Mouse (Mus musculus): ENCODE results near the gene Lad1.

DNA sequence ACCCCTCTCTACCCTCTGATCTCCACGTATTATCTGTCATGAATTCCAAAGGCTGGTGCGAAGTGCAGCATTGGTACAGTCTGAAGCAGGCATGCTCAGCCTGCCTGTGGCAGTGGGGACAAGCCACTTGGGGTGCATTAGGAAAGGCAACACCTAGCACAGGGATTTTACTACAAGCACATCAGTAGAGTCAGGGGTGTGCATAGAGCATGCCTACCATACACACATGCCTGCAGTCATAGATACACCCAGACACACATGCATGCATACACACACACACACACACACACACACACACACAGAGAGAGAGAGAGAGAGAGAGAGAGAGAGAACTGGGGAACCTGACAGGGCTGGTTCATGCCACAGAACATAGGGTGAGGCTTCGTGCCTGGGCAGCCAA lies 6.2 kb upstream of the Lad1 start:
- TF ChIP-seq POLR2A (IDR thresholded peaks at IDR 0.05; ENCODE audit: insufficient read depth, low read depth, low read length): no peak
- TF ChIP-seq CTCF (IDR thresholded peaks at IDR 0.05; ENCODE audit: insufficient read depth, low read depth, low read length): no peak

All from olfactory bulb, adult 2 months (tissue).